In genomic region chr8:119224547-119224946, GRCm38 (mm10) we compare ENCODE assay signal across 8 mouse cellular contexts.
DNase-seq lines count a peak whose midpoint lies in the region; ATAC-seq and TF ChIP-seq lines count a peak whose summit lies in the region.

No protein-coding gene starts in this region.

- H3K27me3 ChIP-seq in cerebellum, adult 2 months (ENCODE audit: control insufficient read depth, insufficient read depth, low read length): no peaks in the 10 kb centered on the region
- no peaks in the 10 kb centered on the region for H3K27me3 ChIP-seq in midbrain, embryonic 10.5 days (ENCODE audit: low read depth, poor library complexity, severe bottlenecking)
- H3K27me3 ChIP-seq in midbrain, embryonic 14.5 days (ENCODE audit: control insufficient read depth, insufficient read depth, low read length): no peaks in the 10 kb centered on the region

- intact Hi-C loops in left cerebral cortex, postnatal 25 days (cut with DNase I): loop anchor here (2.0 kb wide), 1 partner anchor 74 kb away; no protein-coding TSS in a partner anchor

- 7% methylated on average over 1 of the region's 1 CpGs for WGBS in cerebellum, adult 2 months
- 5% methylated on average over 1 of the region's 1 CpGs for WGBS in midbrain, embryonic 10.5 days
- WGBS in midbrain, embryonic 14.5 days: 13% methylated on average over 1 of the region's 1 CpGs

- TF ChIP-seq CTCF in cerebellum, adult 2 months (IDR thresholded peaks at IDR 0.05; ENCODE audit: borderline replicate concordance, insufficient read depth, low read depth, low read length): peak; percentile 53

- no peaks in the 10 kb centered on the region for H3K9me3 ChIP-seq in midbrain, embryonic 10.5 days (replicated peaks)
- no peaks in the 10 kb centered on the region for H3K9me3 ChIP-seq in midbrain, embryonic 14.5 days (ENCODE audit: control insufficient read depth, low read length)

- H3K36me3 ChIP-seq in midbrain, embryonic 10.5 days: no peaks in the 10 kb centered on the region
- no peaks in the 10 kb centered on the region for H3K36me3 ChIP-seq in midbrain, embryonic 14.5 days (ENCODE audit: control insufficient read depth, insufficient read depth, low read length)

- H3K27ac ChIP-seq in cerebellum, adult 2 months (ENCODE audit: insufficient read depth, low read length): no peak overlapping the region
- no peak overlapping the region for H3K27ac ChIP-seq in midbrain, embryonic 10.5 days (replicated peaks)
- no peak overlapping the region for H3K27ac ChIP-seq in midbrain, embryonic 14.5 days (replicated peaks; ENCODE audit: low read depth, low read length)

- no peak overlapping the region for H3K9ac ChIP-seq in midbrain, embryonic 14.5 days (replicated peaks; ENCODE audit: low read length)

- H3K4me2 ChIP-seq in midbrain, embryonic 14.5 days (ENCODE audit: low read length): no peak overlapping the region

- TF ChIP-seq POLR2A in cerebellum, adult 2 months (IDR thresholded peaks at IDR 0.05; ENCODE audit: borderline replicate concordance, insufficient read depth, low read length): no peak

- H3K4me1 ChIP-seq in cerebellum, adult 2 months (ENCODE audit: control insufficient read depth, insufficient read depth, low read length): no peaks in the 10 kb centered on the region
- H3K4me1 ChIP-seq in midbrain, embryonic 10.5 days: no peaks in the 10 kb centered on the region
- H3K4me1 ChIP-seq in midbrain, embryonic 14.5 days (ENCODE audit: control insufficient read depth, insufficient read depth, low read length): no peaks in the 10 kb centered on the region

- no peak for ATAC-seq in midbrain, embryonic 14.5 days (ENCODE audit: low FRiP score, low TSS enrichment)

- no peak overlapping the region for H3K4me3 ChIP-seq in cerebellum, adult 2 months (replicated peaks; ENCODE audit: insufficient read depth, low read depth, low read length)
- H3K4me3 ChIP-seq in midbrain, embryonic 10.5 days: no peak overlapping the region
- H3K4me3 ChIP-seq in midbrain, embryonic 14.5 days (replicated peaks; ENCODE audit: low read depth, low read length): no peak overlapping the region

- peak; percentile 8 to 42 for DNase-seq in cerebellum, adult 2 months
- DNase-seq in cerebellum, adult 9-11 months: no peak
- peak; percentile 21 for DNase-seq in midbrain, embryonic 10.5 days (ENCODE audit: low spot score)
- no peak for DNase-seq in midbrain, embryonic 14.5 days
- peak; percentile 28 for DNase-seq in adipocyte (ENCODE audit: low spot score)
- peak; percentile 19 for DNase-seq in embryo, embryonic 11.5 days (ENCODE audit: low read depth, low spot score)
- peak; percentile 24 to 39 for DNase-seq in left cerebral cortex, postnatal 25 days (ENCODE audit: low spot score in 2 of 2)
- DNase-seq in thymus, postnatal 14 days: peak; percentile 37

Comparison
In these comparisons a context has a peak if more than half of its experiments do, and no peak if none do; other contexts are left out.
1. DNase-seq: peak in cerebellum, adult 2 months (2 of 2), midbrain, embryonic 10.5 days (single experiment), adipocyte (single experiment), embryo, embryonic 11.5 days (single experiment), left cerebral cortex, postnatal 25 days (2 of 2) and thymus, postnatal 14 days (single experiment); none in cerebellum, adult 9-11 months (single experiment) and midbrain, embryonic 14.5 days (single experiment).